Mouse (Mus musculus) MEL (cell line): ENCODE measurements around the gene Ifna2. TPM values are rescaled to one million over a fixed set of nuclear protein-coding genes. Genes with fewer than 3 reads are reported as not detected.

Experiments
- DNase-seq: peaks from one replicate; pipeline ENCODE4 v3.0.0; 2011; ENCODE audit warnings: low read depth, low spot score
- H3K27ac ChIP-seq: 2 replicates; pipeline ENCODE4 v1.5.1; 2012; ENCODE audit warnings: low read depth, mild to moderate bottlenecking, control low read depth, low read length, moderate library complexity; ENCODE audit not compliant: control insufficient read depth
- H3K27me3 ChIP-seq, 2 experiments: fragments of 150-350 bp in 1 of 2; sonication (generic) in 1 of 2; 2 replicates each; pipeline ENCODE4 v1.6.1; 2012; ENCODE audit warnings: low read length in 2 of 2, mild to moderate bottlenecking in 2 of 2, improper control_type of control experiment in 1 of 2, moderate library complexity in 1 of 2; ENCODE audit not compliant: insufficient read depth in 2 of 2, control insufficient read depth in 1 of 2
- H3K36me3 ChIP-seq, 2 experiments: 2 replicates each; pipeline ENCODE4 v1.6.1; 2012 to 2014; ENCODE audit warnings: low read length in 2 of 2, improper control_type of control experiment in 1 of 2, inconsistent platforms in 1 of 2, mild to moderate bottlenecking in 1 of 2; ENCODE audit not compliant: insufficient read depth in 2 of 2, control insufficient read depth in 1 of 2
- H3K4me1 ChIP-seq, 2 experiments: fragments of 150-350 bp in 1 of 2; sonication (generic) in 1 of 2; 2 replicates each; pipeline ENCODE4 v1.6.1; 2012; ENCODE audit warnings: low read length in 2 of 2, improper control_type of control experiment in 1 of 2, mild to moderate bottlenecking in 1 of 2; ENCODE audit not compliant: insufficient read depth in 2 of 2, control insufficient read depth in 1 of 2
- H3K4me3 ChIP-seq, 2 experiments: fragments of 150-350 bp in 1 of 2; sonication (generic) in 1 of 2; 2 replicates each; pipeline ENCODE4 v1.5.1; 2012; ENCODE audit warnings: low read depth in 2 of 2, low read length in 2 of 2, mild to moderate bottlenecking in 2 of 2, moderate library complexity in 2 of 2, control low read depth in 1 of 2, improper control_type of control experiment in 1 of 2; ENCODE audit not compliant: control insufficient read depth in 1 of 2, insufficient read depth in 1 of 2
- H3K79me2 ChIP-seq: 2 replicates; pipeline ENCODE4 v1.6.1; 2012; ENCODE audit warnings: mild to moderate bottlenecking, low read length, moderate library complexity; ENCODE audit not compliant: control insufficient read depth, poor library complexity, insufficient read depth
- H3K9ac ChIP-seq: 2 replicates; pipeline ENCODE4 v1.6.1; 2012; ENCODE audit warnings: low read depth, mild to moderate bottlenecking, control low read depth, low read length, moderate library complexity; ENCODE audit not compliant: control insufficient read depth, poor library complexity, severe bottlenecking
- H3K9me3 ChIP-seq: fragments of 150-350 bp; sonication (generic); replicated peaks from 2 replicates; pipeline ENCODE4 v1.6.1; 2012; ENCODE audit warnings: mild to moderate bottlenecking, low read length, improper control_type of control experiment, moderate library complexity; ENCODE audit not compliant: insufficient read depth
- BHLHE40 ChIP-seq: IDR thresholded peaks from 2 replicates; pipeline ENCODE4 v1.6.1; 2012; ENCODE audit warnings: low read depth, mild to moderate bottlenecking, inconsistent platforms, low read length, improper control_type of control experiment, borderline replicate concordance
- CHD1 ChIP-seq: IDR thresholded peaks from 2 replicates; pipeline ENCODE4 v1.6.1; 2012; ENCODE audit warnings: low read depth, mild to moderate bottlenecking, inconsistent platforms, low read length, improper control_type of control experiment
- CHD2 ChIP-seq: IDR thresholded peaks from 2 replicates; pipeline ENCODE4 v1.6.1; 2011; ENCODE audit warnings: low read length, improper control_type of control experiment
- CTCF ChIP-seq, 3 experiments: IDR thresholded peaks in 2 of 3; conservative IDR thresholded peaks in 1 of 3; 2 replicates each; pipeline ENCODE4 v1.5.1; 2011 to 2012; ENCODE audit warnings: low read length in 3 of 3, low read depth in 2 of 3, mild to moderate bottlenecking in 2 of 3, improper control_type of control experiment in 1 of 3, inconsistent platforms in 1 of 3, mixed read lengths in 1 of 3, moderate library complexity in 1 of 3; ENCODE audit not compliant: control insufficient read depth in 1 of 3, insufficient read depth in 1 of 3, poor library complexity in 1 of 3, severe bottlenecking in 1 of 3
- E2F4 ChIP-seq: IDR thresholded peaks from 2 replicates; pipeline ENCODE4 v1.6.1; 2011; ENCODE audit warnings: low read depth, low read length, improper control_type of control experiment, borderline replicate concordance
- ELF1 ChIP-seq: IDR thresholded peaks from 2 replicates; pipeline ENCODE4 v1.6.1; 2014; ENCODE audit warnings: low read depth, mild to moderate bottlenecking, inconsistent platforms, low read length, improper control_type of control experiment, moderate library complexity
- EP300 ChIP-seq, 2 experiments: IDR thresholded peaks; 2 replicates each; pipeline ENCODE4 v1.6.1; 2011; ENCODE audit warnings: improper control_type of control experiment in 2 of 2, low read length in 2 of 2, low read depth in 1 of 2, mild to moderate bottlenecking in 1 of 2
- JUND ChIP-seq: IDR thresholded peaks from 2 replicates; pipeline ENCODE4 v1.6.1; 2011; ENCODE audit warnings: low read depth, mild to moderate bottlenecking, improper control_type of control experiment, low read length
- MAX ChIP-seq: IDR thresholded peaks from 2 replicates; pipeline ENCODE4 v1.6.1; 2011; ENCODE audit warnings: low read length, improper control_type of control experiment
- MAZ ChIP-seq: IDR thresholded peaks from 2 replicates; pipeline ENCODE4 v1.6.1; 2012; ENCODE audit warnings: low read depth, mild to moderate bottlenecking, inconsistent platforms, low read length, improper control_type of control experiment
- MXI1 ChIP-seq: IDR thresholded peaks from 2 replicates; pipeline ENCODE4 v1.6.1; 2011; ENCODE audit warnings: mild to moderate bottlenecking, low read depth, low read length, improper control_type of control experiment
- NELFE ChIP-seq: IDR thresholded peaks from 2 replicates; pipeline ENCODE4 v1.6.1; 2011; ENCODE audit warnings: low read depth, low read length, improper control_type of control experiment
- POLR2AphosphoS5 ChIP-seq: IDR thresholded peaks from 2 replicates; pipeline ENCODE4 v1.6.1; 2012; ENCODE audit warnings: low read depth, borderline replicate concordance, mild to moderate bottlenecking, inconsistent platforms, low read length, moderate library complexity, mixed read lengths
- RAD21 ChIP-seq: IDR thresholded peaks from 2 replicates; pipeline ENCODE4 v1.6.1; 2011; ENCODE audit warnings: mild to moderate bottlenecking, low read depth, low read length, improper control_type of control experiment
- SIN3A ChIP-seq: IDR thresholded peaks from 2 replicates; pipeline ENCODE4 v1.6.1; 2012; ENCODE audit warnings: low read length, improper control_type of control experiment, inconsistent platforms
- TAL1 ChIP-seq: IDR thresholded peaks from 2 replicates; pipeline ENCODE4 v1.6.1; 2012; ENCODE audit warnings: mild to moderate bottlenecking, inconsistent platforms, low read length, moderate library complexity, mixed read lengths
- TCF12 ChIP-seq: IDR thresholded peaks from 2 replicates; pipeline ENCODE4 v1.6.1; 2014; ENCODE audit warnings: low read depth, mild to moderate bottlenecking, inconsistent platforms, low read length, improper control_type of control experiment, moderate library complexity
- USF1 ChIP-seq: IDR thresholded peaks from 2 replicates; pipeline ENCODE4 v1.6.1; 2014; ENCODE audit warnings: low read depth, mild to moderate bottlenecking, inconsistent platforms, low read length, improper control_type of control experiment, moderate library complexity
- polyA plus RNA-seq, 2 experiments: library from polyadenylated mRNA; stranded (reverse) in 1 of 2; unstranded in 1 of 2; fragments of >175 nt in 1 of 2; fragments of >200 nt in 1 of 2; gene quantifications; 2 replicates each; pipeline versions ENCODE4 v1.2.1 to v1.2.4; 2012; ENCODE audit warnings: low replicate concordance in 2 of 2, low read depth in 1 of 2; ENCODE audit not compliant: insufficient read length in 2 of 2, insufficient read depth in 1 of 2, missing spikeins in 1 of 2
- total RNA-seq: library from RNA; depleted of rRNA; stranded (reverse); fragments of 300-350 nt; gene quantifications from 2 replicates; pipeline ENCODE4 v1.2.3, GENCODE M21; 2012

The Ifna2 gene
- total and polyA plus RNA-seq, 3 experiments: not detected

DNA sequence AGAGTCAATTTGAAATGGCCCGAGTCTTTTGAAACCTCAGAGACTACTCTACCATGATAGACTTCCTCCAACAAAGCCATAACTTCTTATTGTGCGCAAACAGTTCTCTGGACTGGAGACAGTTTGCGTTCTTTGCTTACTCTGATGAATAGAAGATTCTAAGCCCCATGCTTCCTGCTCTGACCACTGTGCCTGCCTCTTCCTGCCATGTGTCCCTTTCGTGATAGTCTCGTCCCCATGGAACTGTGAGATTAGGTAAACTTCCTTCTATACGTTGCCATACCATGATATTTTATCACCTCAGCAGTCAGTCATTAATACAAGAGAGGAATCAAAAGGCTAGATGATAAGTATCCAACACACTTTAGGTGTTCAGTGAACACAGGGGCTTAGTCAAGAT lies 43.0 kb upstream of the Ifna2 start:
- Histone ChIP-seq H3K4me3 (peak overlapping the region; percentile 38 to 50), H3K9me3 (no peaks in the 10 kb centered on the region), H3K4me1 (peaks cover 0 to 3% of the 10 kb centered on the region in 2 experiments; a peak in 1 of 4 replicates), H3K27ac (peak overlapping the region; percentile 4), H3K27me3 (no peaks in the 10 kb centered on the region; a peak in 1 of 4 replicates), H3K36me3 (peaks cover 0 to 3% of the 10 kb centered on the region in 2 experiments; a peak in 2 of 4 replicates), H3K9ac (peak overlapping the region; percentile 35), H3K79me2 (peaks cover 5% of the 10 kb centered on the region)
- TF ChIP-seq TCF12 (peak; percentile 40; the same call in 1 of the 2 replicates), TAL1 (peak; percentile 36; the same call in 1 of the 2 replicates), MAX (peak; percentile 57), EP300 (IDR thresholded peaks at IDR 0.05; ENCODE audit: low read depth in 1 of 2, low read length in 2 of 2) (peak in 1 of 2 experiments; percentile 43; a peak in 1 of 4 replicates), USF1 (peak; percentile 8; the same call in 1 of the 2 replicates), POLR2AphosphoS5 (no peak), SIN3A (0 out of 2 replicates have a peak, but pooled peaks have one; percentile 37), ELF1 (0 out of 2 replicates have a peak, but pooled peaks have one; percentile 34), E2F4 (no peak), NELFE (no peak)
- DNase-seq: peak; percentile 52

GRCm38 (mm10) chr4:88723497-88724090 lies 39.9 kb upstream of the Ifna2 start:
- H3K36me3 ChIP-seq: peaks cover 10 to 17% of the 10 kb centered on the region in 2 experiments; a peak in 3 of 4 replicates
- H3K27me3 ChIP-seq: no peaks in the 10 kb centered on the region; a peak in 1 of 4 replicates
- H3K9me3 ChIP-seq: no peaks in the 10 kb centered on the region
- H3K27ac ChIP-seq: no peak overlapping the region
- H3K4me3 ChIP-seq: no peak overlapping the region; a peak in 1 of 4 replicates
- no peak for DNase-seq
- H3K9ac ChIP-seq: no peak overlapping the region
- peaks cover 9 to 17% of the 10 kb centered on the region in 2 experiments for H3K4me1 ChIP-seq
- TF ChIP-seq CHD1: no peak
- TF ChIP-seq SIN3A: no peak
- TF ChIP-seq CHD2: no peak
- no peak for TF ChIP-seq TAL1
- no peak for TF ChIP-seq MAZ
- no peak for TF ChIP-seq CTCF (IDR thresholded peaks at IDR 0.05 in 2 of 3, conservative IDR thresholded peaks at IDR 0.05 in 1 of 3; ENCODE audit: control insufficient read depth in 1 of 3, insufficient read depth in 1 of 3, low read depth in 2 of 3, low read length in 3 of 3, poor library complexity in 1 of 3, severe bottlenecking in 1 of 3)
- no peak for TF ChIP-seq USF1
- no peak for TF ChIP-seq JUND
- TF ChIP-seq BHLHE40: no peak
- TF ChIP-seq RAD21: no peak
- no peak for TF ChIP-seq MXI1
- H3K79me2 ChIP-seq: peaks cover 31% of the 10 kb centered on the region
